ENCODE assay signal across 15 mouse cellular contexts in genomic region chr4:137449132-137449531, GRCm38 (mm10). TPM values are rescaled to one million over a fixed set of nuclear protein-coding genes. Genes with fewer than 3 reads are reported as not detected.
DNase-seq lines count a peak whose midpoint lies in the region; ATAC-seq and TF ChIP-seq lines count a peak whose summit lies in the region.
"Had no signal": no experiment of that assay in that cellular context is flagged by ENCODE, and none has a peak within 500 bp of the region (broad histone marks: within the 10 kb centered on the region; RNA-seq: fewer than 3 reads in every experiment).

No protein-coding gene starts in this region.

- H3K4me3 ChIP-seq in intestine, embryonic 15.5 days (replicated peaks) = no peak overlapping the region
- no peak overlapping the region for H3K4me3 ChIP-seq in intestine, postnatal 0 days (ENCODE audit: low read depth, low read length)
- H3K4me3 ChIP-seq in ES-E14 (ENCODE audit: insufficient read depth in 1 of 2, low read depth in 1 of 2, low read length in 2 of 2, poor library complexity in 1 of 2, severe bottlenecking in 1 of 2) = no peak overlapping the region
- H3K4me3 ChIP-seq in intestine, embryonic 16.5 days (ENCODE audit: low read length) = no peak overlapping the region
- H3K4me3 ChIP-seq in forebrain, embryonic 16.5 days (replicated peaks; ENCODE audit: low read length) = no peak overlapping the region
- H3K4me3 ChIP-seq: forebrain, embryonic 15.5 days had no signal

- H3K36me3 ChIP-seq in intestine, embryonic 15.5 days = no peaks in the 10 kb centered on the region
- no peaks in the 10 kb centered on the region for H3K36me3 ChIP-seq in intestine, postnatal 0 days (ENCODE audit: control insufficient read depth, insufficient read depth)
- H3K36me3 ChIP-seq in ES-E14 (ENCODE audit: control insufficient read depth, insufficient read depth, low read length, poor library complexity, severe bottlenecking) = no peaks in the 10 kb centered on the region
- no peaks in the 10 kb centered on the region for H3K36me3 ChIP-seq in intestine, embryonic 16.5 days (ENCODE audit: control insufficient read depth, insufficient read depth, low read length)
- no peaks in the 10 kb centered on the region for H3K36me3 ChIP-seq in forebrain, embryonic 16.5 days (ENCODE audit: control insufficient read depth, insufficient read depth)
- H3K36me3 ChIP-seq: forebrain, embryonic 15.5 days had no signal

- peak; percentile 50; the same call in 1 of the 2 replicates for ATAC-seq in intestine, embryonic 15.5 days
- no peak for ATAC-seq in intestine, postnatal 0 days
- ATAC-seq in intestine, embryonic 16.5 days = peak; percentile 27; the same call in 1 of the 2 replicates
- no peak for ATAC-seq in forebrain, embryonic 16.5 days
- ATAC-seq: forebrain, embryonic 15.5 days had no signal

- in situ Hi-C loops in ES-E14 (cut with MboI; ENCODE audit: low sequenced_read_pairs in 2 of 2, unreplicated experiment in 2 of 2) = no loop called here

- no peak overlapping the region for H3K4me2 ChIP-seq in intestine, embryonic 15.5 days (replicated peaks)
- H3K4me2 ChIP-seq in intestine, postnatal 0 days (replicated peaks; ENCODE audit: low read depth) = no peak overlapping the region
- H3K4me2 ChIP-seq in intestine, embryonic 16.5 days (ENCODE audit: low read depth, low read length) = no peak overlapping the region
- no peak overlapping the region for H3K4me2 ChIP-seq in forebrain, embryonic 16.5 days (ENCODE audit: low read length)
- H3K4me2 ChIP-seq: forebrain, embryonic 15.5 days had no signal

- DNase-seq in 416B (ENCODE audit: low read depth) = peak; percentile 26
- DNase-seq in ES-E14 (ENCODE audit: low read depth, low spot score) = no peak
- no peak for DNase-seq in frontal cortex, postnatal 25 days (ENCODE audit: low spot score in 2 of 2)
- DNase-seq: cerebellum, adult 18-20 months; kidney, adult 2 months; layer of hippocampus, adult 9-11 months; spleen, adult 18-20 months had no signal

- TF ChIP-seq CTCF in intestine, postnatal 0 days (IDR thresholded peaks at IDR 0.05; ENCODE audit: low read depth) = no peak

- H3K9ac ChIP-seq in intestine, embryonic 15.5 days = no peak overlapping the region
- no peak overlapping the region for H3K9ac ChIP-seq in intestine, postnatal 0 days (ENCODE audit: low read depth, low read length)
- no peak overlapping the region for H3K9ac ChIP-seq in ES-E14 (ENCODE audit: insufficient read depth, low read depth, low read length, poor library complexity, severe bottlenecking)
- H3K9ac ChIP-seq in intestine, embryonic 16.5 days (ENCODE audit: low read depth, low read length) = no peak overlapping the region
- H3K9ac ChIP-seq in forebrain, embryonic 16.5 days (replicated peaks; ENCODE audit: low read depth, low read length) = no peak overlapping the region
- H3K9ac ChIP-seq: forebrain, embryonic 15.5 days had no signal

- H3K27ac ChIP-seq in intestine, embryonic 15.5 days = no peak overlapping the region
- H3K27ac ChIP-seq in intestine, postnatal 0 days (ENCODE audit: low read depth, low read length) = no peak overlapping the region
- peak overlapping the region; percentile 76; the same call in 1 of the 2 replicates for H3K27ac ChIP-seq in ES-E14 (ENCODE audit: insufficient read depth, low read depth, low read length, poor library complexity, severe bottlenecking)
- H3K27ac ChIP-seq in intestine, embryonic 16.5 days (ENCODE audit: low read length) = no peak overlapping the region; the same call in 1 of the 2 replicates
- H3K27ac ChIP-seq in forebrain, embryonic 16.5 days (ENCODE audit: low read length) = no peak overlapping the region
- H3K27ac ChIP-seq: forebrain, embryonic 15.5 days; macrophage had no signal

- H3K9me3 ChIP-seq in intestine, embryonic 15.5 days = no peaks in the 10 kb centered on the region
- no peaks in the 10 kb centered on the region for H3K9me3 ChIP-seq in intestine, postnatal 0 days (ENCODE audit: control insufficient read depth)
- H3K9me3 ChIP-seq in ES-E14 (ENCODE audit: control insufficient read depth, insufficient read depth, low read depth, low read length) = no peaks in the 10 kb centered on the region
- H3K9me3 ChIP-seq in intestine, embryonic 16.5 days (ENCODE audit: control insufficient read depth, low read length) = no peaks in the 10 kb centered on the region
- no peaks in the 10 kb centered on the region for H3K9me3 ChIP-seq in forebrain, embryonic 16.5 days (ENCODE audit: control insufficient read depth, low read length)
- H3K9me3 ChIP-seq: forebrain, embryonic 15.5 days had no signal

- 53% methylated on average over 2 of the region's 2 CpGs for WGBS in intestine, embryonic 15.5 days
- WGBS in intestine, postnatal 0 days = 47% methylated on average over 2 of the region's 2 CpGs
- 60% methylated on average over 2 of the region's 2 CpGs for WGBS in intestine, embryonic 16.5 days
- WGBS in forebrain, embryonic 16.5 days = 83% methylated on average over 2 of the region's 2 CpGs

- H3K4me1 ChIP-seq in intestine, embryonic 15.5 days (replicated peaks) = peaks cover 11% of the 10 kb centered on the region
- no peaks in the 10 kb centered on the region for H3K4me1 ChIP-seq in intestine, postnatal 0 days (replicated peaks; ENCODE audit: control insufficient read depth, insufficient read depth, low read length)
- peaks cover 7 to 36% of the 10 kb centered on the region in 2 experiments; a peak in 3 of 4 replicates for H3K4me1 ChIP-seq in ES-E14 (ENCODE audit: control insufficient read depth in 2 of 2, insufficient read depth in 2 of 2, low read length in 2 of 2, poor library complexity in 1 of 2)
- peaks cover 8% of the 10 kb centered on the region for H3K4me1 ChIP-seq in intestine, embryonic 16.5 days (ENCODE audit: control insufficient read depth, insufficient read depth, low read length)
- H3K4me1 ChIP-seq in forebrain, embryonic 16.5 days (replicated peaks; ENCODE audit: control insufficient read depth, insufficient read depth, low read length) = peaks cover 10% of the 10 kb centered on the region

- no peaks in the 10 kb centered on the region for H3K27me3 ChIP-seq in intestine, embryonic 15.5 days (replicated peaks)
- H3K27me3 ChIP-seq in intestine, postnatal 0 days (replicated peaks; ENCODE audit: control insufficient read depth, insufficient read depth, low read length) = no peaks in the 10 kb centered on the region
- H3K27me3 ChIP-seq in intestine, embryonic 16.5 days (replicated peaks; ENCODE audit: control insufficient read depth, insufficient read depth, low read length) = no peaks in the 10 kb centered on the region
- H3K27me3 ChIP-seq in forebrain, embryonic 16.5 days (replicated peaks; ENCODE audit: control insufficient read depth, insufficient read depth, low read length) = no peaks in the 10 kb centered on the region
- H3K27me3 ChIP-seq: forebrain, embryonic 15.5 days had no signal

TF ChIP-seq in ES-E14, 5 proteins besides CTCF, POLR2A, EP300 and RAD21:
- TF ChIP-seq ZC3H11A (IDR thresholded peaks at IDR 0.05; ENCODE audit: borderline replicate concordance, low read depth, low read length) (no peak), CHD2 (IDR thresholded peaks at IDR 0.05; ENCODE audit: low read depth, low read length) (no peak), MAFK (IDR thresholded peaks at IDR 0.05; ENCODE audit: insufficient read depth, low read depth, low read length) (no peak)

RNA-seq across cellular contexts. Expression of gene 1700013G24Rik, which starts 4.0 kb away (rescaled TPM):
- polyA plus RNA-seq in intestine, embryonic 15.5 days (2015; fragmentation: Nextera tagmentation; extraction: Ambion mirVana) = not detected in 2 replicates
- polyA plus RNA-seq in intestine, postnatal 0 days (2015; fragmentation: Nextera tagmentation; extraction: Ambion mirVana) = not detected in 2 replicates
- total RNA-seq in ES-E14 (2012; rRNA removed) = not detected in 2 replicates
- polyA plus RNA-seq in intestine, embryonic 16.5 days (2015; fragmentation: Nextera tagmentation; extraction: Ambion mirVana) = not detected in 2 replicates
- polyA plus RNA-seq in forebrain, embryonic 16.5 days (2015; fragmentation: Nextera tagmentation; extraction: Ambion mirVana) = not detected in 2 replicates
- total RNA-seq: heart, postnatal 10 days had no signal
- polyA plus RNA-seq: forebrain, embryonic 15.5 days; macrophage had no signal

RNA-seq across cellular contexts. Expression of gene Cela3b, which starts 18.8 kb away (rescaled TPM):
- 74.8 and 281 TPM in 2 replicates for polyA plus RNA-seq in intestine, embryonic 15.5 days (2015; fragmentation: Nextera tagmentation; extraction: Ambion mirVana)
- polyA plus RNA-seq in intestine, postnatal 0 days (2015; fragmentation: Nextera tagmentation; extraction: Ambion mirVana) = 9.1 and 13.6 TPM in 2 replicates
- not detected in 2 replicates for total RNA-seq in ES-E14 (2012; rRNA removed)
- 237 and 402 TPM in 2 replicates for polyA plus RNA-seq in intestine, embryonic 16.5 days (2015; fragmentation: Nextera tagmentation; extraction: Ambion mirVana)
- polyA plus RNA-seq in forebrain, embryonic 16.5 days (2015; fragmentation: Nextera tagmentation; extraction: Ambion mirVana) = not detected in 2 replicates
- total RNA-seq: heart, postnatal 10 days had no signal
- polyA plus RNA-seq: forebrain, embryonic 15.5 days; kidney, adult 2 months; macrophage had no signal

RNA-seq across cellular contexts. Expression of gene Hspg2, which starts 19.4 kb away (rescaled TPM):
- polyA plus RNA-seq in intestine, embryonic 15.5 days (2015; fragmentation: Nextera tagmentation; extraction: Ambion mirVana) = 20.9 and 23.0 TPM in 2 replicates
- polyA plus RNA-seq in intestine, postnatal 0 days (2015; fragmentation: Nextera tagmentation; extraction: Ambion mirVana) = 16.3 and 16.4 TPM in 2 replicates
- 226 and 278 TPM in 2 replicates for total RNA-seq in ES-E14 (2012; rRNA removed)
- 24.5 TPM in 2 replicates for polyA plus RNA-seq in intestine, embryonic 16.5 days (2015; fragmentation: Nextera tagmentation; extraction: Ambion mirVana)
- polyA plus RNA-seq in forebrain, embryonic 16.5 days (2015; fragmentation: Nextera tagmentation; extraction: Ambion mirVana) = 3.2 and 4.9 TPM in 2 replicates

RNA-seq across cellular contexts. Expression of gene Cela3a, which starts 39.5 kb away (rescaled TPM):
- not detected in 2 replicates for polyA plus RNA-seq in intestine, embryonic 15.5 days (2015; fragmentation: Nextera tagmentation; extraction: Ambion mirVana)
- not detected in 2 replicates for polyA plus RNA-seq in intestine, postnatal 0 days (2015; fragmentation: Nextera tagmentation; extraction: Ambion mirVana)
- not detected in 2 replicates for total RNA-seq in ES-E14 (2012; rRNA removed)
- polyA plus RNA-seq in intestine, embryonic 16.5 days (2015; fragmentation: Nextera tagmentation; extraction: Ambion mirVana) = 0.26 and 0.31 TPM in 2 replicates
- polyA plus RNA-seq in forebrain, embryonic 16.5 days (2015; fragmentation: Nextera tagmentation; extraction: Ambion mirVana) = not detected in 2 replicates
- total RNA-seq: heart, postnatal 10 days had no signal
- polyA plus RNA-seq: forebrain, embryonic 15.5 days; kidney, adult 2 months; limb, embryonic 14.5 days; macrophage had no signal

Comparison
In these comparisons a context has a peak if more than half of its experiments do, and no peak if none do; other contexts are left out.
1. ATAC-seq: peak in intestine, embryonic 15.5 days (single experiment) and intestine, embryonic 16.5 days (single experiment); none in intestine, postnatal 0 days (single experiment) and forebrain, embryonic 16.5 days (single experiment).
2. RNA of gene Cela3b, which starts 18.8 kb away (polyA plus RNA-seq): 237 to 402 TPM in intestine, embryonic 16.5 days, 74.8 to 281 TPM in intestine, embryonic 15.5 days and 9.1 to 13.6 TPM in intestine, postnatal 0 days; not detected in forebrain, embryonic 16.5 days; every median in the first group is over 10 times any median in the second.